Mouse (Mus musculus) lung, adult 2 months (tissue): ENCODE results near the gene Nphp3.

Source experiments
- CTCF ChIP-seq: fragments of 200-500 bp; IDR thresholded peaks from 2 replicates; pipeline ENCODE4 v1.5.1; 2011; ENCODE audit warnings: mild to moderate bottlenecking, low read length, control low read depth; ENCODE audit not compliant: insufficient read depth
- POLR2A ChIP-seq: fragments of 200-500 bp; IDR thresholded peaks from 2 replicates; pipeline ENCODE4 v1.6.1; 2011; ENCODE audit warnings: low read depth, mild to moderate bottlenecking, control low read depth, low read length, borderline replicate concordance; ENCODE audit errors: extremely low read depth

GRCm38 (mm10) chr9:104000601-104001000 lies 1.7 kb upstream of the Nphp3 start:
- TF ChIP-seq CTCF (no peak), POLR2A (no peak)
